Mouse (Mus musculus): ENCODE measurements at regions not wholly inside any gene's neighbourhood (a gene's known extent, or its start where the extent isn't known, plus 50 kb on each side); places are given as distances from the start of the nearest gene placed in this dataset.

GRCm38 (mm10) chr15:62229023-62229422 lies 1306.2 kb upstream of the A1bg start:
- H3K4me1 ChIP-seq (ENCODE audit: control insufficient read depth in 1 of 2, insufficient read depth in 2 of 2), result peaks cover 11 to 65% of the 10 kb centered on the region in 2 experiments; a peak in 3 of 4 replicates
- no peak overlapping the region; the same call in 1 of the 2 replicates for H3K27ac ChIP-seq (ENCODE audit: insufficient read depth, low read depth)
- H3K4me2 ChIP-seq (ENCODE audit: insufficient read depth, low read depth, poor library complexity, severe bottlenecking), result no peak overlapping the region
- H3K9ac ChIP-seq (ENCODE audit: insufficient read depth, low read depth), result no peak overlapping the region
- H3K9me3 ChIP-seq (replicated peaks; ENCODE audit: low read length), result no peaks in the 10 kb centered on the region
- peaks cover 18% of the 10 kb centered on the region for H3K79me2 ChIP-seq (replicated peaks; ENCODE audit: control insufficient read depth, extremely low read depth, insufficient read depth, poor library complexity, severe bottlenecking)
- no peak for DNase-seq (ENCODE audit: extremely low read depth)
- no peaks in the 10 kb centered on the region for H3K27me3 ChIP-seq (replicated peaks)
- TF ChIP-seq MXI1 (IDR thresholded peaks at IDR 0.05; ENCODE audit: low read depth, low read length), result no peak
- no peak for TF ChIP-seq ZC3H11A (IDR thresholded peaks at IDR 0.05; ENCODE audit: low read depth, low read length)
- TF ChIP-seq IRF4 (IDR thresholded peaks at IDR 0.05; ENCODE audit: low read depth, low read length), result no peak
- TF ChIP-seq POLR2A (IDR thresholded peaks at IDR 0.05; ENCODE audit: low read depth, low read length), result no peak
- no peak for TF ChIP-seq EP300 (IDR thresholded peaks at IDR 0.05; ENCODE audit: low read length)
- no peak for TF ChIP-seq TCF12 (IDR thresholded peaks at IDR 0.05; ENCODE audit: low read depth, low read length)
- TF ChIP-seq SMC3 (IDR thresholded peaks at IDR 0.05; ENCODE audit: low read depth, low read length), result no peak
- no peak for TF ChIP-seq NRF1 (IDR thresholded peaks at IDR 0.05; ENCODE audit: low read depth, low read length)
- TF ChIP-seq GABPA (IDR thresholded peaks at IDR 0.05; ENCODE audit: insufficient replicate concordance, low read depth, low read length), result no peak
- no peak for TF ChIP-seq JUN (IDR thresholded peaks at IDR 0.05; ENCODE audit: insufficient read depth, low read depth, low read length)
- no peak for TF ChIP-seq ETS1 (conservative IDR thresholded peaks at IDR 0.05; ENCODE audit: low read depth, low read length)
- TF ChIP-seq SIN3A (IDR thresholded peaks at IDR 0.05; ENCODE audit: low read length), result no peak
- TF ChIP-seq TBP (conservative IDR thresholded peaks at IDR 0.05; ENCODE audit: low read depth, low read length), result no peak
- TF ChIP-seq ZKSCAN1 (IDR thresholded peaks at IDR 0.05; ENCODE audit: borderline replicate concordance, low read depth, low read length), result no peak
- TF ChIP-seq MYC (IDR thresholded peaks at IDR 0.05; ENCODE audit: low read depth, low read length), result no peak
- peaks cover 50 to 76% of the 10 kb centered on the region in 2 experiments for H3K36me3 ChIP-seq (replicated peaks in 1 of 2; ENCODE audit: control insufficient read depth in 1 of 2, insufficient read depth in 1 of 2, low read length in 1 of 2)
- dilution Hi-C loops (cut with MboI; ENCODE audit: extremely low pct_ligation_motif_present, extremely low pct_unique_long_range_greater_than_20kb, low sequenced_read_pairs), result no loop called here
- in situ Hi-C loops (cut with MboI; ENCODE audit: low pct_ligation_motif_present, low pct_unique_long_range_greater_than_20kb, low sequenced_read_pairs), result no loop called here
- H3K4me3 ChIP-seq (replicated peaks in 1 of 3; ENCODE audit: low read depth in 2 of 3, low read length in 2 of 3, poor library complexity in 1 of 3), result no peak overlapping the region

- no peaks in the 10 kb centered on the region for H3K27me3 ChIP-seq (replicated peaks)
- peak overlapping the region; percentile 28; the same call in 1 of the 2 replicates for H3K27ac ChIP-seq (ENCODE audit: insufficient read depth, low read depth)
- dilution Hi-C loops (cut with MboI; ENCODE audit: extremely low pct_ligation_motif_present, extremely low pct_unique_long_range_greater_than_20kb, low sequenced_read_pairs), result no loop called here
- no peak overlapping the region for H3K4me2 ChIP-seq (ENCODE audit: insufficient read depth, low read depth, poor library complexity, severe bottlenecking)
- no peaks in the 10 kb centered on the region for H3K9me3 ChIP-seq (replicated peaks; ENCODE audit: low read length)
- no peak for TF ChIP-seq MEF2A (IDR thresholded peaks at IDR 0.05; ENCODE audit: borderline replicate concordance, low read depth, low read length)
- H3K9ac ChIP-seq (ENCODE audit: insufficient read depth, low read depth), result no peak overlapping the region
- in situ Hi-C loops (cut with MboI; ENCODE audit: low pct_ligation_motif_present, low pct_unique_long_range_greater_than_20kb, low sequenced_read_pairs), result no loop called here
- H3K79me2 ChIP-seq (replicated peaks; ENCODE audit: control insufficient read depth, extremely low read depth, insufficient read depth, poor library complexity, severe bottlenecking), result peaks cover 34% of the 10 kb centered on the region
- no peak for DNase-seq (ENCODE audit: extremely low read depth)
- no peak overlapping the region for H3K4me3 ChIP-seq (replicated peaks in 1 of 3; ENCODE audit: low read depth in 2 of 3, low read length in 2 of 3, poor library complexity in 1 of 3)
- H3K36me3 ChIP-seq (replicated peaks in 1 of 2; ENCODE audit: control insufficient read depth in 1 of 2, insufficient read depth in 1 of 2, low read length in 1 of 2), result peaks cover 51 to 74% of the 10 kb centered on the region in 2 experiments
- peaks cover 23 to 69% of the 10 kb centered on the region in 2 experiments for H3K4me1 ChIP-seq (ENCODE audit: control insufficient read depth in 1 of 2, insufficient read depth in 2 of 2)
Measured at GRCm38 (mm10) chr15:62224798-62225197, 1302.0 kb upstream of the A1bg start.
